Mouse (Mus musculus): ENCODE measurements around the gene Sgta. TPM values are rescaled to one million over a fixed set of nuclear protein-coding genes. Genes with fewer than 3 reads are reported as not detected.
A peak's percentile ranks its signal among the peaks of the same experiment; 100 is the strongest.

Gene Sgta
- polyA plus RNA-seq (2015; fragmentation: Nextera tagmentation; extraction: Ambion mirVana): 292 and 304 TPM in 2 replicates

- H3K36me3 ChIP-seq: 0 out of 2 replicates have a peak, but pooled peaks cover 4% of the 10 kb centered on the region
- peak; percentile 92 for ATAC-seq (ENCODE audit: low FRiP score)
- peak within 1 kb of the TSS; percentile 94 for H3K4me2 ChIP-seq
- H3K27me3 ChIP-seq: no peaks in the 10 kb centered on the region
- H3K4me1 ChIP-seq (replicated peaks): peaks cover 35% of the 10 kb centered on the region
- H3K4me3 ChIP-seq: peak within 1 kb of the TSS; percentile 80
- H3K9ac ChIP-seq: peak within 1 kb of the TSS; percentile 90
- no peaks in the 10 kb centered on the region for H3K9me3 ChIP-seq
- H3K27ac ChIP-seq: peak within 1 kb of the TSS; percentile 66; the same call in 1 of the 2 replicates
- under 1% methylated on average over 48 of the region's 48 CpGs for WGBS
Observed at GRCm38 (mm10) chr10:81059603-81060543, at the start of gene Sgta. Gene Sgta, minus strand, starts transcription at chr10:81060181.

GRCm38 (mm10) chr10:81106113-81106721 lies 46.2 kb upstream of the Sgta start:
- WGBS: under 1% methylated on average over 34 of the region's 35 CpGs
- ATAC-seq (ENCODE audit: low FRiP score): peak; percentile 91

GRCm38 (mm10) chr10:81105565-81106112 lies 45.7 kb upstream of the Sgta start, which contains the start of gene Map2k2:
Gene Map2k2, plus strand, starts transcription at chr10:81105915.
- Histone ChIP-seq H3K9ac (peak within 1 kb of the TSS; percentile 99), H3K36me3 (peaks cover 25% of the 10 kb centered on the region), H3K4me1 (replicated peaks) (peaks cover 27% of the 10 kb centered on the region), H3K27me3 (no peaks in the 10 kb centered on the region), H3K4me3 (peak within 1 kb of the TSS; percentile 84), H3K9me3 (no peaks in the 10 kb centered on the region), H3K4me2 (peak within 1 kb of the TSS; percentile 78), H3K27ac (peak within 1 kb of the TSS; percentile 99)
- ATAC-seq (ENCODE audit: low FRiP score): peak; percentile 93
- WGBS: under 1% methylated on average over 56 of the region's 56 CpGs

More at GRCm38 (mm10) chr10:81106113-81106721, 46.2 kb upstream of the Sgta start:
- H3K4me1 ChIP-seq (replicated peaks): peaks cover 27% of the 10 kb centered on the region
- no peaks in the 10 kb centered on the region for H3K27me3 ChIP-seq
- H3K4me2 ChIP-seq: peak overlapping the region; percentile 78
- no peaks in the 10 kb centered on the region for H3K9me3 ChIP-seq
- peak overlapping the region; percentile 99 for H3K27ac ChIP-seq
- H3K36me3 ChIP-seq: peaks cover 31% of the 10 kb centered on the region
- H3K4me3 ChIP-seq: peak overlapping the region; percentile 84
- peak overlapping the region; percentile 99 for H3K9ac ChIP-seq

GRCm38 (mm10) chr10:81094931-81095678 lies 35.1 kb upstream of the Sgta start:
- H3K4me3 ChIP-seq: no peak overlapping the region
- H3K9me3 ChIP-seq: no peaks in the 10 kb centered on the region
- no peaks in the 10 kb centered on the region for H3K36me3 ChIP-seq
- H3K4me1 ChIP-seq (replicated peaks): no peaks in the 10 kb centered on the region
- WGBS: 68% methylated on average over 9 of the region's 9 CpGs
- no peak overlapping the region for H3K9ac ChIP-seq
- H3K27me3 ChIP-seq: peaks cover 14% of the 10 kb centered on the region; the same call in 1 of the 2 replicates
- ATAC-seq (ENCODE audit: low FRiP score): no peak
- H3K4me2 ChIP-seq: no peak overlapping the region
- H3K27ac ChIP-seq: no peak overlapping the region

GRCm38 (mm10) chr10:81092465-81093250 lies 32.7 kb upstream of the Sgta start:
- Histone ChIP-seq H3K27ac (no peak overlapping the region), H3K9ac (no peak overlapping the region), H3K27me3 (peaks cover 14% of the 10 kb centered on the region; the same call in 1 of the 2 replicates), H3K36me3 (no peaks in the 10 kb centered on the region), H3K4me3 (no peak overlapping the region), H3K4me1 (replicated peaks) (peaks cover 7% of the 10 kb centered on the region), H3K4me2 (no peak overlapping the region), H3K9me3 (no peaks in the 10 kb centered on the region)
- ATAC-seq (ENCODE audit: low FRiP score): no peak
- WGBS: 62% methylated on average over 22 of the region's 22 CpGs

GRCm38 (mm10) chr10:81090621-81091020 lies 30.6 kb upstream of the Sgta start:
- no peaks in the 10 kb centered on the region for H3K36me3 ChIP-seq
- ATAC-seq (ENCODE audit: low FRiP score): no peak
- no peaks in the 10 kb centered on the region for H3K9me3 ChIP-seq
- H3K9ac ChIP-seq: no peak overlapping the region
- H3K4me1 ChIP-seq (replicated peaks): peaks cover 7% of the 10 kb centered on the region
- H3K27ac ChIP-seq: no peak overlapping the region
- H3K4me3 ChIP-seq: no peak overlapping the region
- H3K4me2 ChIP-seq: no peak overlapping the region
- WGBS: 85% methylated on average over 7 of the region's 7 CpGs
- peaks cover 14% of the 10 kb centered on the region; the same call in 1 of the 2 replicates for H3K27me3 ChIP-seq

- H3K4me3 ChIP-seq: no peak overlapping the region
- no peak for ATAC-seq (ENCODE audit: low FRiP score)
- H3K27me3 ChIP-seq: peaks cover 10% of the 10 kb centered on the region; the same call in 1 of the 2 replicates
- H3K9me3 ChIP-seq: no peaks in the 10 kb centered on the region
- H3K27ac ChIP-seq: no peak overlapping the region
- 61% methylated on average over 2 of the region's 2 CpGs for WGBS
- H3K9ac ChIP-seq: peak overlapping the region; percentile 24
- H3K36me3 ChIP-seq: no peaks in the 10 kb centered on the region
- no peak overlapping the region for H3K4me2 ChIP-seq
- H3K4me1 ChIP-seq (replicated peaks): peaks cover 7% of the 10 kb centered on the region
Observed at GRCm38 (mm10) chr10:81089216-81089615, 29.2 kb upstream of the Sgta start.

GRCm38 (mm10) chr10:81087021-81087420 lies 27.0 kb upstream of the Sgta start:
- Histone ChIP-seq H3K4me1 (replicated peaks) (peaks cover 7% of the 10 kb centered on the region), H3K9me3 (no peaks in the 10 kb centered on the region), H3K27me3 (no peaks in the 10 kb centered on the region; the same call in 1 of the 2 replicates), H3K9ac (no peak overlapping the region), H3K27ac (no peak overlapping the region), H3K4me3 (no peak overlapping the region), H3K36me3 (peaks cover 13% of the 10 kb centered on the region), H3K4me2 (no peak overlapping the region)
- ATAC-seq (ENCODE audit: low FRiP score): no peak
- WGBS: 55% methylated on average over 2 of the region's 2 CpGs

- Histone ChIP-seq H3K27ac (no peak overlapping the region), H3K36me3 (peaks cover 59% of the 10 kb centered on the region)
Observed at GRCm38 (mm10) chr10:81082168-81082960, 22.4 kb upstream of the Sgta start.

GRCm38 (mm10) chr10:81080008-81080655 lies 20.2 kb upstream of the Sgta start:
- H3K27ac ChIP-seq: no peak overlapping the region
- no peak overlapping the region for H3K4me2 ChIP-seq
- H3K36me3 ChIP-seq: peaks cover 78% of the 10 kb centered on the region
- H3K27me3 ChIP-seq: no peaks in the 10 kb centered on the region
- H3K9me3 ChIP-seq: no peaks in the 10 kb centered on the region
- no peak overlapping the region for H3K4me3 ChIP-seq
- WGBS: 96% methylated on average over 31 of the region's 31 CpGs
- no peak overlapping the region for H3K9ac ChIP-seq
- ATAC-seq (ENCODE audit: low FRiP score): no peak
- H3K4me1 ChIP-seq (replicated peaks): no peaks in the 10 kb centered on the region

More at GRCm38 (mm10) chr10:81082168-81082960, 22.4 kb upstream of the Sgta start:
- Histone ChIP-seq H3K4me2 (no peak overlapping the region), H3K27me3 (no peaks in the 10 kb centered on the region), H3K4me1 (replicated peaks) (no peaks in the 10 kb centered on the region), H3K9ac (no peak overlapping the region), H3K4me3 (no peak overlapping the region), H3K9me3 (no peaks in the 10 kb centered on the region)
- 85% methylated on average over 7 of the region's 7 CpGs for WGBS
- ATAC-seq (ENCODE audit: low FRiP score): peak; percentile 32; the same call in 1 of the 2 replicates
